Mouse (Mus musculus) G1E (cell line): ENCODE data around the gene Mrpl55. TPM values are rescaled to one million over a fixed set of nuclear protein-coding genes. Genes with fewer than 3 reads are reported as not detected.

Experiments
- ATAC-seq: 2 replicates; pipeline ENCODE4 v1.8.0; 2016; ENCODE audit warnings: mild to moderate bottlenecking; ENCODE audit not compliant: insufficient number of reproducible peaks, poor library complexity, low FRiP score, severe bottlenecking; ENCODE audit errors: extremely low read depth
- DNase-seq: peaks from one replicate; pipeline ENCODE4 v3.0.0; 2012; ENCODE audit warnings: low spot score
- H3K27me3 ChIP-seq: 2 replicates; pipeline ENCODE4 v1.6.1; 2012; ENCODE audit warnings: mild to moderate bottlenecking, low read length, inconsistent platforms; ENCODE audit not compliant: insufficient read depth
- H3K36me3 ChIP-seq: replicated peaks from 2 replicates; pipeline ENCODE3; 2012; ENCODE audit warnings: mild to moderate bottlenecking, inconsistent platforms
- H3K4me1 ChIP-seq: 2 replicates; pipeline ENCODE4 v1.6.1; 2012; ENCODE audit warnings: low read depth, low read length, inconsistent platforms, mixed read lengths; ENCODE audit not compliant: insufficient read depth
- H3K4me3 ChIP-seq: 2 replicates; pipeline ENCODE4 v1.5.1; 2012; ENCODE audit warnings: low read depth, mild to moderate bottlenecking, inconsistent platforms, low read length, moderate library complexity, mixed read lengths
- H3K9me3 ChIP-seq: replicated peaks from 2 replicates; pipeline ENCODE4 v1.6.1; 2012; ENCODE audit warnings: inconsistent platforms
- CTCF ChIP-seq: IDR thresholded peaks from 2 replicates; pipeline ENCODE4 v1.5.1; 2012; ENCODE audit warnings: low read depth, low read length, inconsistent platforms, mixed read lengths
- GATA1 ChIP-seq: IDR thresholded peaks from 2 replicates; pipeline ENCODE4 v1.6.1; 2012; ENCODE audit warnings: borderline replicate concordance, low read length, inconsistent platforms, mixed read lengths
- GATA2 ChIP-seq: IDR thresholded peaks from 2 replicates; pipeline ENCODE4 v1.6.1; 2012; ENCODE audit warnings: low read depth, low read length, inconsistent platforms, borderline replicate concordance
- POLR2AphosphoS5 ChIP-seq: IDR thresholded peaks from 2 replicates; pipeline ENCODE4 v1.6.1; 2012; ENCODE audit warnings: low read depth, low read length, inconsistent platforms; ENCODE audit not compliant: insufficient replicate concordance
- TAL1 ChIP-seq: conservative IDR thresholded peaks from 2 replicates; pipeline ENCODE4 v1.6.1; 2012; ENCODE audit warnings: low read depth, low read length, inconsistent platforms, mixed read lengths
- polyA plus RNA-seq: library from polyadenylated mRNA; stranded (reverse); fragments of >175 nt; gene quantifications from 2 replicates; pipeline ENCODE4 v1.2.3, GENCODE M21; 2012
- total RNA-seq, 2 experiments: library from RNA; stranded (forward) in 1 of 2; stranded (reverse) in 1 of 2; fragments of 200-1000 nt in 1 of 2; fragments of >200 nt in 1 of 2; fragmentation: Nextera tagmentation in 1 of 2; gene quantifications; 2 replicates each; pipeline ENCODE4 v1.2.3; 2014 to 2017

Mrpl55 gene
- total and polyA plus RNA-seq, 3 experiments, result 23.4 to 40.8 (median 34.8) TPM

GRCm38 (mm10) chr11:59232797-59233196, 30.5 kb downstream of the Mrpl55 start:
- ATAC-seq, result no peak
- H3K4me3 ChIP-seq, result no peak overlapping the region
- no peaks in the 10 kb centered on the region for H3K36me3 ChIP-seq
- H3K9me3 ChIP-seq, result no peaks in the 10 kb centered on the region
- no peak for TF ChIP-seq GATA2
- peaks cover 17% of the 10 kb centered on the region for H3K27me3 ChIP-seq
- peaks cover 26% of the 10 kb centered on the region for H3K4me1 ChIP-seq
- DNase-seq, result no peak

GRCm38 (mm10) chr11:59238525-59239427, 36.5 kb downstream of the Mrpl55 start:
- Histone ChIP-seq H3K27me3 (peaks cover 66% of the 10 kb centered on the region), H3K36me3 (no peaks in the 10 kb centered on the region), H3K4me3 (no peak overlapping the region), H3K4me1 (peaks cover 3% of the 10 kb centered on the region), H3K9me3 (no peaks in the 10 kb centered on the region)
- DNase-seq (no peak), ATAC-seq (peak; percentile 40; the same call in 1 of the 2 replicates)
- TF ChIP-seq GATA1, result no peak
- no peak for TF ChIP-seq TAL1
- TF ChIP-seq CTCF, result no peak
- no peak for TF ChIP-seq POLR2AphosphoS5
- TF ChIP-seq GATA2, result no peak

- Histone ChIP-seq H3K4me1 (peaks cover 3% of the 10 kb centered on the region), H3K27me3 (peaks cover 73% of the 10 kb centered on the region), H3K9me3 (no peaks in the 10 kb centered on the region), H3K36me3 (no peaks in the 10 kb centered on the region), H3K4me3 (no peak overlapping the region)
- TF ChIP-seq TAL1 (no peak), CTCF (no peak), GATA2 (no peak), POLR2AphosphoS5 (no peak), GATA1 (no peak)
- DNase-seq, result no peak
- no peak for ATAC-seq
Measured at GRCm38 (mm10) chr11:59239428-59239785, 37.1 kb downstream of the Mrpl55 start.

GRCm38 (mm10) chr11:59239796-59240195, 37.5 kb downstream of the Mrpl55 start:
- Histone ChIP-seq H3K4me3 (no peak overlapping the region), H3K9me3 (no peaks in the 10 kb centered on the region), H3K36me3 (no peaks in the 10 kb centered on the region), H3K4me1 (peaks cover 3% of the 10 kb centered on the region), H3K27me3 (peaks cover 77% of the 10 kb centered on the region)
- TF ChIP-seq POLR2AphosphoS5, result no peak
- no peak for TF ChIP-seq TAL1
- no peak for TF ChIP-seq GATA1
- TF ChIP-seq CTCF, result no peak
- no peak for TF ChIP-seq GATA2
- ATAC-seq (no peak), DNase-seq (no peak)

- Histone ChIP-seq H3K4me3 (no peak overlapping the region), H3K4me1 (peaks cover 3% of the 10 kb centered on the region), H3K9me3 (no peaks in the 10 kb centered on the region), H3K36me3 (no peaks in the 10 kb centered on the region), H3K27me3 (peaks cover 84% of the 10 kb centered on the region)
- TF ChIP-seq GATA1 (no peak), GATA2 (no peak), POLR2AphosphoS5 (no peak), TAL1 (no peak), CTCF (no peak)
- ATAC-seq, result no peak
- DNase-seq, result no peak
Measured at GRCm38 (mm10) chr11:59241841-59242240, 39.6 kb downstream of the Mrpl55 start.

- ATAC-seq (no peak), DNase-seq (no peak)
- H3K27me3 ChIP-seq, result peaks cover 88% of the 10 kb centered on the region
- no peaks in the 10 kb centered on the region for H3K9me3 ChIP-seq
- TF ChIP-seq POLR2AphosphoS5 (no peak), GATA1 (no peak), GATA2 (no peak), CTCF (no peak)
- peaks cover 2% of the 10 kb centered on the region for H3K4me1 ChIP-seq
- H3K36me3 ChIP-seq, result no peaks in the 10 kb centered on the region
- no peak overlapping the region for H3K4me3 ChIP-seq
Measured at GRCm38 (mm10) chr11:59243856-59244255, 41.6 kb downstream of the Mrpl55 start.
